ENCODE assay signal across 26 mouse cellular contexts in the genomic region with DNA sequence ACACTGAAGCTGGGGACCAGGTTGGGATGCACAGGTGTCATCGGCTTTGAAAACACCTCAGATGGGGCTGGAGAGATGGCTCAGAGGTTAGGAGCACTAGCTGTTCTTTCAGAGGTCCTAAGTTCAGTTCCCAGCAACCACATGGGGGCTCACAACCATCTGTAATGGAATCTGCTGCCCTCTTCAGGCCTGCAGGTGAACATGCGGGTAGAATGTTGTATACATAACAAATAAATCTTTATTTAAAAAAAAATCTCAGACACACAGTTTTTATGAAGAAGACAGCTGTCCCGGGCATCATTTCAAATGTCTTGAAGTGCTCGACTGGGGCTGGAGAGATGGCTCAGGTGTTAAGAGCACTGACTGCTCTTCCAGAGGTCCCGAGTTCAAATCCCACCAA. TPM values are rescaled to one million over a fixed set of nuclear protein-coding genes. Genes with fewer than 3 reads are reported as not detected.
DNase-seq lines count a peak whose midpoint lies in the region; ATAC-seq and TF ChIP-seq lines count a peak whose summit lies in the region.
"Had no signal": no experiment of that assay in that cellular context is flagged by ENCODE, and none has a peak within 500 bp of the region (broad histone marks: within the 10 kb centered on the region; RNA-seq: fewer than 3 reads in every experiment).

No protein-coding gene starts in this region.

- WGBS in heart, adult 2 months = 99% methylated on average over 5 of the region's 5 CpGs
- 94% methylated on average over 5 of the region's 5 CpGs for WGBS in lung, postnatal 0 days
- whole genome bisulfite sequencing in small intestine, adult 2 months = 96% methylated on average over 5 of the region's 5 CpGs

- intact Hi-C loops in heart, adult 2 months (cut with DNase I) = no loop called here

- peak; percentile 49 for TF ChIP-seq CTCF in heart, adult 2 months (IDR thresholded peaks at IDR 0.05)
- TF ChIP-seq CTCF in layer of hippocampus, adult 2 months (conservative IDR thresholded peaks at IDR 0.05) = peak; percentile 65
- TF ChIP-seq CTCF in lung, postnatal 0 days (IDR thresholded peaks at IDR 0.05) = peak; percentile 33; the same call in 1 of the 2 replicates
- peak; percentile 33; the same call in 1 of the 2 replicates for TF ChIP-seq CTCF in small intestine, adult 2 months (IDR thresholded peaks at IDR 0.05; ENCODE audit: extremely low read depth, insufficient read length, insufficient replicate concordance, low read depth, low read length)

- H3K9ac ChIP-seq in heart, adult 2 months (ENCODE audit: low read depth, low read length) = no peak overlapping the region
- no peak overlapping the region for H3K9ac ChIP-seq in lung, postnatal 0 days (replicated peaks; ENCODE audit: low read depth)
- H3K9ac ChIP-seq: embryonic facial prominence, embryonic 15.5 days; heart, embryonic 15.5 days; limb, embryonic 13.5 days; midbrain, embryonic 15.5 days had no signal

- no peak for TF ChIP-seq EP300 in heart, adult 2 months (IDR thresholded peaks at IDR 0.05; ENCODE audit: insufficient read depth, low read depth, low read length)
- no peak for TF ChIP-seq EP300 in lung, postnatal 0 days (IDR thresholded peaks at IDR 0.05)

- no peak overlapping the region for H3K4me2 ChIP-seq in lung, postnatal 0 days (replicated peaks; ENCODE audit: low read depth, low read length)
- H3K4me2 ChIP-seq: embryonic facial prominence, embryonic 15.5 days; heart, embryonic 15.5 days; limb, embryonic 13.5 days; midbrain, embryonic 15.5 days had no signal

- H3K27ac ChIP-seq in heart, adult 2 months = no peak overlapping the region
- H3K27ac ChIP-seq in layer of hippocampus, adult 2 months = no peak overlapping the region
- H3K27ac ChIP-seq in lung, postnatal 0 days (ENCODE audit: low read length) = no peak overlapping the region
- H3K27ac ChIP-seq in small intestine, adult 2 months (ENCODE audit: insufficient read depth, low read depth, low read length) = no peak overlapping the region
- H3K27ac ChIP-seq: embryonic facial prominence, embryonic 15.5 days; limb, embryonic 13.5 days; midbrain, embryonic 15.5 days had no signal

- H3K4me3 ChIP-seq in heart, adult 2 months = no peak overlapping the region
- no peak overlapping the region for H3K4me3 ChIP-seq in layer of hippocampus, adult 2 months
- H3K4me3 ChIP-seq in lung, postnatal 0 days (ENCODE audit: low read depth, low read length) = no peak overlapping the region
- no peak overlapping the region for H3K4me3 ChIP-seq in small intestine, adult 2 months (ENCODE audit: low read depth, low read length)
- H3K4me3 ChIP-seq: embryonic facial prominence, embryonic 15.5 days; heart, embryonic 15.5 days; limb, embryonic 13.5 days; midbrain, embryonic 15.5 days had no signal

- peaks cover 13% of the 10 kb centered on the region for H3K4me1 ChIP-seq in heart, adult 2 months (ENCODE audit: control insufficient read depth, insufficient read depth, low read length)
- H3K4me1 ChIP-seq in lung, postnatal 0 days (ENCODE audit: insufficient read depth, low read depth, low read length) = peaks cover 5% of the 10 kb centered on the region; the same call in 1 of the 2 replicates
- peaks cover 38% of the 10 kb centered on the region for H3K4me1 ChIP-seq in small intestine, adult 2 months (ENCODE audit: control insufficient read depth, insufficient read depth, insufficient read length, low read length)

- H3K9me3 ChIP-seq in lung, postnatal 0 days (ENCODE audit: low read length) = no peaks in the 10 kb centered on the region
- H3K9me3 ChIP-seq: embryonic facial prominence, embryonic 15.5 days; heart, embryonic 15.5 days; midbrain, embryonic 15.5 days had no signal

- no peak for ATAC-seq in lung, postnatal 0 days
- ATAC-seq: forebrain, embryonic 16.5 days; hindbrain, embryonic 16.5 days; midbrain, embryonic 15.5 days had no signal

- H3K27me3 ChIP-seq in heart, adult 2 months (ENCODE audit: control insufficient read depth, insufficient read depth, low read length) = no peaks in the 10 kb centered on the region
- H3K27me3 ChIP-seq in lung, postnatal 0 days (replicated peaks; ENCODE audit: insufficient read depth, low read length) = no peaks in the 10 kb centered on the region
- no peaks in the 10 kb centered on the region for H3K27me3 ChIP-seq in small intestine, adult 2 months (ENCODE audit: control insufficient read depth, insufficient read depth, low read length)
- H3K27me3 ChIP-seq: heart, embryonic 15.5 days had no signal

- H3K36me3 ChIP-seq in heart, adult 2 months (ENCODE audit: control insufficient read depth, insufficient read depth, low read length) = no peaks in the 10 kb centered on the region
- H3K36me3 ChIP-seq in lung, postnatal 0 days (ENCODE audit: insufficient read depth, low read length) = no peaks in the 10 kb centered on the region
- 0 out of 2 replicates have a peak, but pooled peaks cover 6% of the 10 kb centered on the region for H3K36me3 ChIP-seq in small intestine, adult 2 months (ENCODE audit: control insufficient read depth, insufficient read depth, low read length)
- H3K36me3 ChIP-seq: embryonic facial prominence, embryonic 15.5 days; heart, embryonic 15.5 days; limb, embryonic 13.5 days; midbrain, embryonic 15.5 days had no signal

- DNase-seq in heart, adult 2 months = no peak
- DNase-seq in heart, adult 8-10 months (ENCODE audit: low spot score) = no peak
- no peak for DNase-seq in layer of hippocampus, adult 2 months (ENCODE audit: low spot score in 2 of 2)
- DNase-seq in layer of hippocampus, postnatal 10 days (ENCODE audit: low spot score in 2 of 2) = no peak
- DNase-seq in lung, postnatal 0 days (ENCODE audit: low spot score) = no peak
- DNase-seq in lung, postnatal 14 days = no peak
- DNase-seq in embryo, embryonic 10.5 days (ENCODE audit: low spot score) = no peak
- DNase-seq: adrenal gland, postnatal 14 days; cerebellum, adult 9-10 months; gastrocnemius, postnatal 25 days; kidney, adult 18-20 months; kidney, postnatal 14 days; layer of hippocampus, postnatal 36 days; lung, adult 18-20 months; lung, postnatal 4 days; right cerebral cortex, postnatal 4 days; thymus, adult 2 months; thymus, postnatal 4 days had no signal

- TF ChIP-seq POLR2A in heart, adult 2 months (IDR thresholded peaks at IDR 0.05; ENCODE audit: insufficient read depth, low read depth, low read length) = no peak
- no peak for TF ChIP-seq POLR2A in small intestine, adult 2 months (IDR thresholded peaks at IDR 0.05; ENCODE audit: low read depth, low read length)

- no peaks in the 10 kb centered on the region for H3K79me2 ChIP-seq in heart, adult 2 months (replicated peaks; ENCODE audit: control insufficient read depth, insufficient read depth, low read length)

RNA-seq across cellular contexts. Expression of a gene that starts 59.5 kb away (rescaled TPM):
- total RNA-seq in heart, adult 2 months (2021) = 1 to 10 TPM in 1 of 2 experiments, under 1 TPM in 1; 0.68 to 1.5 TPM
- 2.6 and 4.2 TPM in 2 replicates for polyA plus RNA-seq in heart, adult 2 months (2012; rRNA removed)
- total RNA-seq in heart, adult 8-10 months (2022) = 1 to 10 TPM in 1 of 4 experiments, under 1 TPM in 3; 0.92 to 1.3 (median 0.93) TPM
- total RNA-seq in layer of hippocampus, adult 2 months (2021) = 1 to 10 TPM; 3.8 to 4.2 TPM
- total RNA-seq in layer of hippocampus, postnatal 10 days (2021) = 1 to 10 TPM; 2.2 to 2.9 TPM
- 0.57 and 1.5 TPM in 2 replicates for polyA plus RNA-seq in lung, postnatal 0 days (2015; fragmentation: Nextera tagmentation; extraction: Ambion mirVana)
- polyA plus RNA-seq in small intestine, adult 2 months (2012; rRNA removed) = 2.7 and 21.0 TPM in 2 replicates
- total RNA-seq: hematopoietic stem cell, adult 5-6 weeks had no signal
